Mouse (Mus musculus): ENCODE data around the gene Klkb1. TPM values are rescaled to one million over a fixed set of nuclear protein-coding genes. Genes with fewer than 3 reads are reported as not detected.

The Klkb1 gene
- polyA plus RNA-seq (2014; fragmentation: Illumina TruSeq; extraction: RNeasy Lipid Tissue Mini Kit (QIAGEN cat#74804); ENCODE audit: low read depth, low replicate concordance): 225 TPM

DNA sequence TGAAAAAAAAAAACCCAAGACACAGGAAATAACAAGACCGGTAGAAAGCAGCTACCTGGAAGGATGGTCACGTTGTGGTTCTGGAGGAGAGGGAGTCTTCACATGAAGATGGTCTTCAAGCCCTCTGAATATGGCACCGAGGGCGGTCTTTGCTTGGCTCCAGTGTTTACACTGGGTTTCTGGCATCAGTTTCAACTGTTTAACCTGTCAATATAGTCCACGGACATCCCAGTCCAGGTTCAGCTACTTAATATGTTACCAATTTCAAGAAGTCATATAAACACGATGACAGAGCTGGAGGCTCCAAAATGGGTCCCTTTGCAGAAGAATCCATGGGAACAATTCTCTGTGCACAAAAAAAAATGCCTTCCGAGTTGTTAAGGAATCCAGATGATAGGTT lies at the start of gene Klkb1:
Gene Klkb1 (minus strand): TSS at position 173 of the 400 bp plus-strand sequence.

DNA sequence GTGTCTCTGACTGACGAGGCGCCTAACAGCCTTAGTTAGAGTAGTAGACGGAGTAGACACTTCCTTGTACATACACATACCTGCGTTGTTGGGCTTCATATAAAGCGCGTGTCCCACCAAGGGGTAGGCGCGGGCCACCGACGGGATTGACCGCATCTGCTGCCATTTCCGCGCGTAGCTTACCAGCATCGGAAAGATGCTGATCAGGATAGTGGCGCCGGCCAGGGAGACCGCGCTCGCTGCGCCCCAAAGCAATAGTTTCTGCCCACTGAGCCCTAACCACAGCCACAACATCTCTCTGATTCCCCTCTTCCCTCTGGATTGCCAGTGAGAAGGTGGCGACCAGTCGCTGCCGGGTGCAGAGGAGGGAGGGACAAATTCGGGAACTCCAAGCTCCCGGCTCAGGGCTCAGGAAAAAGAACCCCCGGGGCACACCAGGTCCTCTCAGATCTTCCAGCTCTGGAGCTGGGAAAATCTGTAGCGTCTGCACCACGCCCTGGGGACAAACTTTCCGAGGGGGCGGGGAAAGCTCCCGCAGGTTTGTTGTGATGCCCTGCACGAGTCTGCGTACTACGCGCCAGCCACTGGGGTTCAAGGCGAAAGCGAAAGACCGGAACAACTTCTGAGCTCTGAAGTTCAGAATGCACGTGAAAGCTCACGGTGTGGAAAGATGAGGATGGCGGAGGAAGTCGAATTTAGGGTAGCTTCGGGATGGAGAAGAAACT lies 38.2 kb upstream of the Klkb1 start, which contains the start of gene Cyp4v3:
Gene Cyp4v3 (minus strand): TSS at position 532 of the 725 bp plus-strand sequence.

DNA sequence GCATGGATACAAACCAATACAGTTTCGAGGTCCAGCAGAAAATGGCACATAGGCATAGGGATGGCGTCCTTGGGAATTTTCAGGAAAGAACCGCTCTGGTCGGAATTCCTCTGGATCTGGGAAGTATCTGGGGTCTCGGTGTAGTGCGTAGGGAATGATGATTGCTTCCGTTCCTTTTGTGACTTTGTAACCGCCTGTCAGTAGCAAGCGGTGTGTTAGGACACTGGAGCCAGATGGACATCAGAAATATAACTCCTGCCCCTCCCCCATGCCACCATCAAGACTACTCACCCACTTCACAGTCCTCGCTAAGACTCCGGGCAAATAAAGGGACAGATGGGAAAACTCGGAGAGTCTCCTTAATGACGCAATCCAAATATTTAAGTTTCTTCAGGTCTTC lies 13.7 kb upstream of the Klkb1 start, which contains the start of gene Gm45753:
Gene Gm45753 (minus strand): TSS at position 101 of the 400 bp plus-strand sequence.

GRCm38 (mm10) chr8:45261920-45262319 lies 32.7 kb downstream of the Klkb1 start, which contains the start of gene F11:
TSS of gene F11 (minus strand) at chr8:45262031.

Other genes starting within 250 kb of the Klkb1 start
- gene Mtnr1a, start 225.7 kb downstream of the Klkb1 start, polyA plus RNA-seq (2014; fragmentation: Illumina TruSeq; extraction: RNeasy Lipid Tissue Mini Kit (QIAGEN cat#74804); ENCODE audit: low read depth, low replicate concordance): 1.1 TPM
- 59.8 TPM for gene F11, start 32.8 kb downstream of the Klkb1 start, polyA plus RNA-seq (2014; fragmentation: Illumina TruSeq; extraction: RNeasy Lipid Tissue Mini Kit (QIAGEN cat#74804); ENCODE audit: low read depth, low replicate concordance)
- 1.4 TPM for gene Gm45753, start 13.6 kb upstream of the Klkb1 start, polyA plus RNA-seq (2014; fragmentation: Illumina TruSeq; extraction: RNeasy Lipid Tissue Mini Kit (QIAGEN cat#74804); ENCODE audit: low read depth, low replicate concordance)
- 421 TPM for gene Cyp4v3, start 38.4 kb upstream of the Klkb1 start, polyA plus RNA-seq (2014; fragmentation: Illumina TruSeq; extraction: RNeasy Lipid Tissue Mini Kit (QIAGEN cat#74804); ENCODE audit: low read depth, low replicate concordance)
- gene Fam149a, start 87.4 kb upstream of the Klkb1 start, polyA plus RNA-seq (2014; fragmentation: Illumina TruSeq; extraction: RNeasy Lipid Tissue Mini Kit (QIAGEN cat#74804); ENCODE audit: low read depth, low replicate concordance): 19.4 TPM
- gene Tlr3, start 116.2 kb upstream of the Klkb1 start, polyA plus RNA-seq (2014; fragmentation: Illumina TruSeq; extraction: RNeasy Lipid Tissue Mini Kit (QIAGEN cat#74804); ENCODE audit: low read depth, low replicate concordance): 14.8 TPM
- 76.2 TPM for gene Sorbs2, start 212.9 kb upstream of the Klkb1 start, polyA plus RNA-seq (2014; fragmentation: Illumina TruSeq; extraction: RNeasy Lipid Tissue Mini Kit (QIAGEN cat#74804); ENCODE audit: low read depth, low replicate concordance)

All from liver, adult 10 weeks (tissue).